Mouse (Mus musculus) granulocyte monocyte progenitor cell, adult 5-6 weeks (primary cell): ENCODE measurements at regions not wholly inside any gene's neighbourhood (a gene's known extent, or its start where the extent isn't known, plus 50 kb on each side); places are given as distances from the start of the nearest gene placed in this dataset.

Experiments
- ATAC-seq: replicated peaks from 2 replicates; pipeline ENCODE4 v1.8.0; 2016; ENCODE audit warnings: mild to moderate bottlenecking, moderate TSS enrichment, inconsistent platforms; ENCODE audit not compliant: poor library complexity, severe bottlenecking

DNA sequence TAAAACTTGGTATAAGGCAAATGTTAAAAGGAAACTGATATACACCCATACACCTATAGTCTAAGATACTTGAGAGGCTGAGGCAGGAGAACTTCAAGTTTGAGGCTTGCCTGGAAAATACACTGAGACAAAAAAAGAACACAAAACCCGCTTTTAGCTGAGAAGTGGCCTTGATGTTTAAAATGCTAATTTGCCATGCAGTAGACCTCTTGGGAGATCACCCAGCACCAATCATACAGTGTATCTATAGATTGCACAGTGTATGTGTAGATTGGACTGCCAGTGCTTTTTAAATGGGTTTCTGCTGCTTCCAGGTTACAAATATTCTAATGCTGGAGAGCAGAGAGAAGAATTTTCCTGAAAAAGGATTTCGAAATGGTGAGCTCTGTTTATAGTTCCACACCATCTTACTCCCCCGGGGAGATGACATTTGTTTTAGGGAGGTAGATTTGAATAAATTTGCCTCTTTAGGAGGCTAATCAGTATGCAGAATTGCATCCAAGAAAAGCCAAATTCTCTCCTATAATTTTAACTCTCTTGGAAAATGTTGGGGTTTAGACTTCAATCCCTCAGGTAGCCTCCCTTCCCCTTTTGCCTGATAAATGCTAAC, 194.0 kb downstream of the Otol1 start:
- ATAC-seq: no peak

DNA sequence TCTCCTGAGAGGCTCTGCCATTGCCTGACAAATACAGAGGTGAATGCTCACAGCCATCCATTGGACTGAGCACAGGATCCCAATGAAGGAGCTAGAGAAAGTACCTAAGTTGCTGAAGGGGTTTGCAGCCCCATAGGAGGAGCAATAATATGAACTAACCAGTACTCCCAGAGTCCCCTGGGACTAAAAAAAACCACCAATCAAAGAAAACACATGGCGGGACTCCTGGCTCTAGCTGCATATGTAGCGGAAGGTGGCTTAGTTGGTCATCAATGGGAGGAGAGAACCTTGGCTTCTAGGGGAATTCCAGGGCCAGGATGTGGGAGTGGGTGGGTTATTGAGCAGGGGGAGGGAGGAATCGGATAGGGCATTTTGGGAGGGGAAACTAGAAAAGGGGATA, 207.8 kb downstream of the Otol1 start:
- no peak for ATAC-seq

DNA sequence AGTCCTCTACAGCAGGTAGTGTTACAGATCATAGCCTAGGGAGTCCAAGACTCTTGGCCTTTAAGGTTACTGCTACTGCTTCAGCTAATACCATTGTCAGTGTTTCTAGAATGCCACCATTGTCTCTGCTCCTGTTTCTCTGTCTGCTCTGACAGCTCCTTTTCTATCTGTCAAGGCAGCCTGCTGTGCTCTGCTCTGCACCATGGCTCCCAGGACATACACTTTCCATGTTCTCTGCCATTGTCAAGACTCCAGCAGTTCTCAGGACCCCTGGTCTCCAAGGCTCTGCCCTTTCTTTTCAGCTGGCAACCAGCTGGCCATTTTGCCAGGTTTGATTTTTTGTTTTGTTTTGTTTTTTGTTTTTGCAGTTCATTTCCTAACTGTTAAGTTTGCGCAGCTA, 208.7 kb downstream of the Otol1 start:
- ATAC-seq: no peak

GRCm38 (mm10) chr3:70218757-70219360, 211.4 kb downstream of the Otol1 start:
- ATAC-seq: no peak

- ATAC-seq: no peak
Measured at GRCm38 (mm10) chr3:70223443-70224065, 216.1 kb downstream of the Otol1 start.

DNA sequence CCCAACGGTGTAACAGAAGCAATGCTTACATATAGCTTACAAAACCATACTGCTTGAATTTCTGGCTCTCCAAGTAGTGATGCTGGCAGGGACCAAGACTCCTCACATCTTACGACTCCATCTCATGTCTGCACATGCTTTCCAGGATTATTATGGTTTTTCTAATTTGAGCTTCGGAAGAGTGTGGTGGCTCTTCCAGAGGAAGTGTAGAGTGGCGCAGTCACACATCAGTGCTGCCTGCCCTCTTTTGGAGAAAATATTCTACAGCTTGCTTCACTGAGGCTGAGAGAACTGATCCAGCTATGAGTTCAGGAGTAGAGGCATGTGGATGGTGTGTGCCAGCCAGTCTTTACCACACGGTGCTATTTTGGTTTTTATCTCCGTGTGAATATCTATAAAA, 217.4 kb downstream of the Otol1 start:
- ATAC-seq: no peak

GRCm38 (mm10) chr3:70227165-70227564, 219.8 kb downstream of the Otol1 start:
- ATAC-seq: no peak

DNA sequence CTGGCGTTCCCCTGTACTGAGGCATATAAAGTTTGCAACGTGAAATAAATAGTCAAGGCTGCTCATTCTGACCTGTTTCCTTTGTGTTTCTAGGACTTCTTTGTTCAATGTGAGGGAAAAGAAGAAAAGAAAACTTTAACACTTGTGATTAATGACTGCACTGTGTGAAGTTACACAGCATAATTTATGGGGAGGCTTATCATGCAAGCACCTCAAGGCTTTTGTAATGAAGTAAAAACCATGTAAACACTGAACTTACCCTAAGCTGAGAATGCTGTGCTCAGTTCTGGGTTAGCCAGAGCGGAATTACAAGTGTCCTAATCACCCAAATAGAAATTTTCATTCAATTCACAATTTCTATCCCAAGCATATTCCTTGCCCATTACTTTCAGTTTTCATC, 241.2 kb downstream of the Otol1 start:
- ATAC-seq: no peak

GRCm38 (mm10) chr3:70249922-70250321, 242.5 kb downstream of the Otol1 start:
- no peak for ATAC-seq

DNA sequence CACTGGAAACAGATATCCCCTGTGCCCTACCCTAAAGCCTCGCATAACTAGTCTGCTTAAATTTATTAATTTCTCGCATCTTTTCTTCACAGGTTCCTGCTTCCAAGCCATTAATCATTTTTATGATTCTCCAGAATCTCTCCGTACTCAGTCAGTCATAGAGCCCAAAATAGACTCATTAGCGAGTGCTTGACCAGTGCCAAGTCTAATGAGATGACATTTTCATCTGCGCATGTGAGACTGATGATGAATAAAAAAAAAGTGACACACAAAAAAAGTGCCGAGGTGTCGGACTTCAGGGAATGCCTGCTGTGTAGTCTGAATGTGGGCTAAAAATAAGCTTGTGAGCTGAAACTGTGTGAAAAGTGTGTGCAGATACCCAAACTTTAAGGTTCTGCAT, 243.3 kb downstream of the Otol1 start:
- ATAC-seq: no peak

DNA sequence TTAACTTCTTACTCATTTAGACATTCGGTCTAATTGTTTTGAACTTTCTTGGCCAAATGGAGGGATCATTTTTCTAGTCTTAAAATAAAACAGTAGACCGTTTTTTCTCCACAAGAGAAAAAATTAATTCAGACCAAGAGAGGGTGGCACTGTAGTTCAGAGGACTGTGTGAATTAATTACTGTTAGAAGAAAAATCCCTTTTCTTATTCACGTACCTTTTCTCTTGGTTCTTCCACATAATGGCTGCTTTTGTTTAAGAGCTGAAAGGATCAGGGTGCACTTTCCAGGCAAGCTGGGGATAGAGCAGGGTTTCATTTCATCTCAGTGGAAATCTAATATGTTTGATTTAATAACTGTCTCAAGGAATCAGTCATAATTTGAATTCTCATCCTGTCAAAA, 255.9 kb downstream of the Otol1 start:
- ATAC-seq: no peak

DNA sequence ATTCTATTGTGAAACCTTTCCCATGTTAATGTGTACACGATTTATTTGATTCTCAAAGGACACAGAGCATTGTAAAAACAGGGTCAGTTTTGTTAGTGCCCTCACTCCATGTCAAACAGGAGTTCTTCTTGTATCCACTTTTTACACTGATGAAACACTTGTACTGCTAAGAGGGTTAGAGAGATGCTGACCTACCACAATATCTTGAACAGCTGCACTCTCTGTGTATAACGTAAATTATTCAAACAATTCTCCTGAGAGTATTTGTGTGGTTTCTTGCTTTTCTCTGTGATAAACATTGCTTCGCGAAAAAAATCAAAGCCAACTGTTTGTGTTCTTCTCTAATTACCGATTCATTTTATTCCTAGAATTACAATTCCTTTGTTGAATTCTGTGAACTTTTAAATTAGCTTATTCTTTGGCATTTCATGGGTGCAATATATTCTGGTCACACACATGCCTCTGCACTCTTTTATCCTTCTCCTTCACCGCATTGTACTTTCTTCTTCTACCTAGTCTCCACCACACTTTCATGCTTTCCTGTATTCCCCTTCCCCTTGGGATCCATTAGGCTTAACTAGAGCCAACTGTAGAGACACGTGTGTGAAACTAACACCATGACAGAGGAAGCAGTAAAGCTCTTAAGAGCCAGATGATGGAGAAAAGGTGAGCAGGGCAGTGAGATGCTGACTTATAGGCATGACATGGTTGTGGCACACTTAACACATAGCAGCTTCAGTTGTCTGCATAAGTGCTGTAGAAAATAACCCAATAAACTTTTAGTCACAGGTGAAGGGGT, 281.4 kb downstream of the Otol1 start:
- no peak for ATAC-seq

DNA sequence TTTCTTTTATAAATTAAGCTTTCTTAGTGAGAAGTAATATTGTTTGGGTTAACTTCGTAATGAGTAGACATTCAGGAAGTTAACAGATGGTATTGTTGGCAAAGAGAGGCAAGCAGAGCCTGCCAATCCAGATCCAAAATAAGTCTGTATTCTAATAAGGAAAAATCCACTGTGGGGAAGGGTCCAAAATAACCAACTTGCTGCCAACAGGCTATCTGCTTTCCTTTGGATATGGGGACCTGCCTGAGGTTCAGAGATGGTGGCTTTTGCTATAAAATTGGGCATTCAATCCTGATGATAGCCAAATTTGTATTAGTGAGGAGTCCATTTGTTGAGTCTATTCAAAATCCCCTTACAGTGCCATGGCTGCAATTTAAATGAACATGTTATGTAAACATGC, 300.1 kb downstream of the Otol1 start:
- no peak for ATAC-seq

- ATAC-seq: no peak
Measured at GRCm38 (mm10) chr3:70308061-70308461, 300.6 kb downstream of the Otol1 start.

GRCm38 (mm10) chr3:70309304-70309703, 301.9 kb downstream of the Otol1 start:
- no peak for ATAC-seq

DNA sequence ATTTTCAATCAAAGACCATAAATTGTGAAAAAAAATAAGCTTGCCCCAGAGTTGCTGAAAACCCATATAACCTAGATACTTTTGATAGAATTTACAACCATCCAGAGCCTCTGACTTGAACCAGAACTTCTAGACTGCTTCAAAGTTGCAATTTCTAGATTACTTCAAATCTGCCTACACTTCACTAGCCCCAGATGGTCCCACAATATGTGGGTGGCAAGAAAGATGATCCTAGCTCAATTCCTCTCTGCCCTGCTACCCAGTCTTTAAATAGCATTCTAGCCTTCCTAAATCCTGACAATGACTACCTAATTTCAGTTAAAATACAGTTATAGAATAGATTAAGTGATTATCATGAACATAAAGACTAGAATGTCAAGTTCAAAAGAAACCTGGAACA, 303.6 kb downstream of the Otol1 start:
- no peak for ATAC-seq

DNA sequence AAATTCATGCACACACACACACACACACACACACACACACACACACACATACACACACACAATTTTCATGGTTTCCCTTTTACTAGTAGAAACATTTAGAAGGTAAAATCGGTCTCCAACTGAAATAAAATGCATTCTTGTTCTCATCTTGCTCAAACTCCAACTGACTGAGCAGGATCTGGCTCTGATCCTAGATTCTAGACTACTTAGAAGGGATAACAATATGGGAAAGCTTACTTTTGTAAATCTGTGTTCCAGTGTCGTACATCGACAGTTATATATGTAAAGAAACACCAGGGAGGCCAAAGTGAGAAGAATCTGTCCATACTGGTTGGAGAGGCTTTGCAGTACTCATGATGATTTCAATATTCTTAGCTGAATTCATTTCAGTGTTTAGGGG, 304.6 kb downstream of the Otol1 start:
- no peak for ATAC-seq

GRCm38 (mm10) chr3:70313119-70313868, 305.9 kb downstream of the Otol1 start:
- ATAC-seq: no peak

- ATAC-seq: no peak
Measured at GRCm38 (mm10) chr3:70314239-70314638, 306.8 kb downstream of the Otol1 start.

- ATAC-seq: no peak
Measured at GRCm38 (mm10) chr3:70318377-70318776, 311.0 kb downstream of the Otol1 start.

GRCm38 (mm10) chr3:70319139-70319538, 311.7 kb downstream of the Otol1 start:
- no peak for ATAC-seq
